Comparison of ENCODE assay signal across 21 mouse cellular contexts in genomic region chr6:92627048-92627617, GRCm38 (mm10).
DNase-seq lines count a peak whose midpoint lies in the region; ATAC-seq and TF ChIP-seq lines count a peak whose summit lies in the region.
"Had no signal": no experiment of that assay in that cellular context is flagged by ENCODE, and none has a peak within 500 bp of the region (broad histone marks: within the 10 kb centered on the region; RNA-seq: fewer than 3 reads in every experiment).

No protein-coding gene starts in this region.

- intact Hi-C loops in left cerebral cortex, postnatal 4 days (cut with DNase I) = no loop called here
- intact Hi-C loops in left cerebral cortex, postnatal 14 days (cut with DNase I) = no loop called here

- DNase-seq in forebrain, embryonic 14.5 days (ENCODE audit: low spot score) = peak; percentile 8
- DNase-seq in forebrain, embryonic 10.5 days (ENCODE audit: extremely low spot score, low spot score) = no peak
- DNase-seq in left cerebral cortex, postnatal 4 days = peak; percentile 75
- no peak for DNase-seq in left cerebral cortex, postnatal 14 days (ENCODE audit: low spot score in 2 of 2)
- DNase-seq in spleen, adult 18-20 months = no peak
- DNase-seq in spleen, postnatal 4 days (ENCODE audit: low spot score in 2 of 2) = no peak
- DNase-seq: adrenal gland, postnatal 14 days; cerebellum, adult 9-11 months; kidney, postnatal 25 days; layer of hippocampus, adult 9-11 months; right cerebral cortex, postnatal 25 days; thymus, postnatal 36 days had no signal

- H3K36me3 ChIP-seq in forebrain, embryonic 14.5 days (ENCODE audit: control insufficient read depth, insufficient read depth, low read length) = no peaks in the 10 kb centered on the region
- H3K36me3 ChIP-seq in forebrain, embryonic 10.5 days (replicated peaks) = no peaks in the 10 kb centered on the region
- no peaks in the 10 kb centered on the region for H3K36me3 ChIP-seq in midbrain, embryonic 13.5 days
- H3K36me3 ChIP-seq: embryonic facial prominence, embryonic 12.5 days; forebrain, embryonic 12.5 days had no signal

- H3K27me3 ChIP-seq in forebrain, embryonic 14.5 days (replicated peaks; ENCODE audit: control insufficient read depth, insufficient read depth, low read length) = no peaks in the 10 kb centered on the region
- H3K27me3 ChIP-seq in forebrain, embryonic 10.5 days (ENCODE audit: poor library complexity, severe bottlenecking) = no peaks in the 10 kb centered on the region
- H3K27me3 ChIP-seq in midbrain, embryonic 13.5 days = no peaks in the 10 kb centered on the region
- H3K27me3 ChIP-seq: embryonic facial prominence, embryonic 12.5 days; forebrain, embryonic 12.5 days had no signal

- no peak for TF ChIP-seq CTCF in cortical plate, adult 2 months (IDR thresholded peaks at IDR 0.05; ENCODE audit: extremely low read depth, insufficient read depth, low read length)

- H3K9ac ChIP-seq in forebrain, embryonic 14.5 days (ENCODE audit: low read length) = no peak overlapping the region
- no peak overlapping the region for H3K9ac ChIP-seq in midbrain, embryonic 13.5 days (replicated peaks)
- H3K9ac ChIP-seq: embryonic facial prominence, embryonic 12.5 days; forebrain, embryonic 12.5 days had no signal

- 71% methylated on average over 8 of the region's 8 CpGs for WGBS in forebrain, embryonic 14.5 days
- WGBS in forebrain, embryonic 10.5 days = 81% methylated on average over 8 of the region's 8 CpGs
- 50% methylated on average over 8 of the region's 8 CpGs for WGBS in midbrain, embryonic 13.5 days

- no peak overlapping the region for H3K27ac ChIP-seq in forebrain, embryonic 14.5 days (ENCODE audit: low read depth, low read length)
- H3K27ac ChIP-seq in forebrain, embryonic 10.5 days = no peak overlapping the region
- peak overlapping the region; percentile 29; the same call in 1 of the 2 replicates for H3K27ac ChIP-seq in cortical plate, adult 2 months (ENCODE audit: insufficient read depth, low read length)
- peak overlapping the region; percentile 76 for H3K27ac ChIP-seq in midbrain, embryonic 13.5 days
- H3K27ac ChIP-seq: embryonic facial prominence, embryonic 12.5 days; forebrain, embryonic 12.5 days; macrophage had no signal

- no peak for ATAC-seq in forebrain, embryonic 14.5 days
- ATAC-seq in midbrain, embryonic 13.5 days = peak; percentile 48; the same call in 1 of the 2 replicates
- ATAC-seq: CD4-positive, CD25-positive, alpha-beta regulatory T cell, adult 4 months; intestine, postnatal 0 days; lung, postnatal 0 days had no signal

- no peak overlapping the region for H3K4me2 ChIP-seq in forebrain, embryonic 14.5 days (ENCODE audit: low read length)
- H3K4me2 ChIP-seq in midbrain, embryonic 13.5 days (replicated peaks) = no peak overlapping the region
- H3K4me2 ChIP-seq: embryonic facial prominence, embryonic 12.5 days; forebrain, embryonic 12.5 days; heart, embryonic 11.5 days had no signal

- no peak overlapping the region for H3K4me3 ChIP-seq in forebrain, embryonic 14.5 days (ENCODE audit: low read depth, low read length)
- no peak overlapping the region for H3K4me3 ChIP-seq in forebrain, embryonic 10.5 days
- H3K4me3 ChIP-seq in cortical plate, adult 2 months (ENCODE audit: insufficient read depth, low read length) = no peak overlapping the region
- H3K4me3 ChIP-seq in midbrain, embryonic 13.5 days (replicated peaks) = no peak overlapping the region
- H3K4me3 ChIP-seq: embryonic facial prominence, embryonic 12.5 days; forebrain, embryonic 12.5 days had no signal

- TF ChIP-seq POLR2A in cortical plate, adult 2 months (IDR thresholded peaks at IDR 0.05; ENCODE audit: extremely low read depth, insufficient read depth, low read length) = no peak

- H3K9me3 ChIP-seq in forebrain, embryonic 14.5 days (replicated peaks; ENCODE audit: control insufficient read depth, low read length) = no peaks in the 10 kb centered on the region
- H3K9me3 ChIP-seq in forebrain, embryonic 10.5 days = no peaks in the 10 kb centered on the region
- no peaks in the 10 kb centered on the region for H3K9me3 ChIP-seq in midbrain, embryonic 13.5 days
- H3K9me3 ChIP-seq: embryonic facial prominence, embryonic 12.5 days; forebrain, embryonic 12.5 days had no signal

- no peaks in the 10 kb centered on the region for H3K4me1 ChIP-seq in forebrain, embryonic 14.5 days (ENCODE audit: control insufficient read depth, insufficient read depth, low read length)
- no peaks in the 10 kb centered on the region for H3K4me1 ChIP-seq in forebrain, embryonic 10.5 days
- peaks cover 7% of the 10 kb centered on the region for H3K4me1 ChIP-seq in cortical plate, adult 2 months (ENCODE audit: control insufficient read depth, insufficient read depth, low read length)
- peaks cover 25% of the 10 kb centered on the region for H3K4me1 ChIP-seq in midbrain, embryonic 13.5 days (replicated peaks)
- H3K4me1 ChIP-seq: embryonic facial prominence, embryonic 12.5 days; forebrain, embryonic 12.5 days had no signal

Comparison
In these comparisons a context has a peak if more than half of its experiments do, and no peak if none do; other contexts are left out.
1. DNase-seq: peak in forebrain, embryonic 14.5 days (single experiment) and left cerebral cortex, postnatal 4 days (single experiment); none in forebrain, embryonic 10.5 days (single experiment), left cerebral cortex, postnatal 14 days (0 of 2), spleen, adult 18-20 months (0 of 2) and spleen, postnatal 4 days (0 of 2).
2. H3K27ac ChIP-seq: peak in cortical plate, adult 2 months (single experiment) and midbrain, embryonic 13.5 days (single experiment); none in forebrain, embryonic 14.5 days (single experiment) and forebrain, embryonic 10.5 days (single experiment).